Mouse (Mus musculus) stomach, embryonic 15.5 days (tissue): ENCODE data around the gene 6030408B16Rik. TPM values are rescaled to one million over a fixed set of nuclear protein-coding genes. Genes with fewer than 3 reads are reported as not detected.

Source experiments
- ATAC-seq: fragments of 200-750 bp; cut with Nextera tagmentation; 2 replicates; pipeline ENCODE4 v1.8.0; 2017; ENCODE audit warnings: low read depth, moderate number of reproducible peaks, moderate TSS enrichment; ENCODE audit not compliant: insufficient read depth, low FRiP score
- H3K27ac ChIP-seq: fragments of 300-500 bp; sonication (generic); 2 replicates; pipeline ENCODE4 v1.5.1; 2015; ENCODE audit warnings: mild to moderate bottlenecking, inconsistent platforms
- H3K27me3 ChIP-seq: fragments of 300-500 bp; sonication (generic); replicated peaks from 2 replicates; pipeline ENCODE4 v1.6.1; 2015; ENCODE audit warnings: inconsistent platforms
- H3K36me3 ChIP-seq: fragments of 300-500 bp; sonication (generic); 2 replicates; pipeline ENCODE4 v1.6.1; 2015; ENCODE audit warnings: inconsistent platforms
- H3K4me1 ChIP-seq: fragments of 300-500 bp; sonication (generic); 2 replicates; pipeline ENCODE4 v1.6.1; 2015; ENCODE audit warnings: inconsistent platforms
- H3K4me2 ChIP-seq: fragments of 300-500 bp; sonication (generic); 2 replicates; pipeline ENCODE4 v1.6.1; 2015; ENCODE audit warnings: mild to moderate bottlenecking, inconsistent platforms
- H3K4me3 ChIP-seq: fragments of 300-500 bp; sonication (generic); replicated peaks from 2 replicates; pipeline ENCODE4 v1.5.1; 2015; ENCODE audit warnings: inconsistent platforms
- H3K9ac ChIP-seq: fragments of 300-500 bp; sonication (generic); 2 replicates; pipeline ENCODE4 v1.6.1; 2015; ENCODE audit warnings: inconsistent platforms
- H3K9me3 ChIP-seq: fragments of 300-500 bp; sonication (generic); 2 replicates; pipeline ENCODE4 v1.6.1; 2016; ENCODE audit warnings: inconsistent platforms
- WGBS: fragments of 180-500 bp; shearing (Covaris S2); methylation state at CpG from one replicate; pipeline ENCODE4 v1.1.7; 2015; 5-methylcytosine and 5-hydroxymethylcytosine counted together
- polyA plus RNA-seq: library from polyadenylated mRNA; unstranded; fragments of >200 nt; fragmentation: Nextera tagmentation; extraction: Ambion mirVana; gene quantifications from 2 replicates; pipeline ENCODE4 v1.2.1, GENCODE M21; 2015

Gene 6030408B16Rik
- 9.5 and 11.6 TPM in 2 replicates for polyA plus RNA-seq

DNA sequence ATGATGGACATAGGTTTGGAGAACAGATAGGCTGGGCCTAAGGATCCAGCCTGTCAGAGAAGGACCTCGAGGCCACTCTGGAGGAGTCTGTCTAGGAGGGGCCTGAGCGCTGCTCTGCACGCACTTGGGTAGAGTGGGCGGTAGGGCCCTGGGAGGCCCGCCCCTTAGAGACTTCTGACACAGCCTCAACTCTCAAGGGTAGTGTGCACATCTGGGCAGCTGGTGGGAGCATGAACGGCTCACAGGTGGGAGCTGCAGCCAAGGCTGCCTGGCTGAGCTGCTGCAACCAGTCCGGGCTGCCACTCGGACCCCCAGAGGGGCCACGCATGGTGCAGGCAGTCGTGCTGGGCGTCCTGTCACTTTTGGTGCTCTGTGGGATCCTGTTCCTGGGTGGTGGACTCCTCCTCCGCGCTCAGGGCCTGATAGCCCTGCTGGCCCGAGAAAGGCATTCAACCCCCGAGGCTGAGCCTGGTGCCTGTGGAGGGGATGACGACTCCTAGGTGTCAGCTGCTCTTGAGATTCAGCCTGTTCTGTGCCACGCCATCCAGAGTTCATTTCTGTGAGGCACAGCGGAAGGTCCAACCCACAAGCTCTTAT, at the start of gene 6030408B16Rik:
Gene 6030408B16Rik (plus strand): TSS at position 188 of the 597 bp plus-strand sequence.
- Histone ChIP-seq H3K4me3 (peak within 1 kb of the TSS; percentile 29), H3K9ac (no peak within 1 kb of the TSS; the same call in 1 of the 2 replicates), H3K27ac (peak within 1 kb of the TSS; percentile 73), H3K36me3 (peaks cover 30% of the 10 kb centered on the region), H3K4me2 (peak within 1 kb of the TSS; percentile 38), H3K4me1 (peaks cover 25% of the 10 kb centered on the region), H3K9me3 (no peaks in the 10 kb centered on the region), H3K27me3 (no peaks in the 10 kb centered on the region)
- WGBS = 46% methylated on average over 18 of the region's 18 CpGs
- ATAC-seq = no peak

DNA sequence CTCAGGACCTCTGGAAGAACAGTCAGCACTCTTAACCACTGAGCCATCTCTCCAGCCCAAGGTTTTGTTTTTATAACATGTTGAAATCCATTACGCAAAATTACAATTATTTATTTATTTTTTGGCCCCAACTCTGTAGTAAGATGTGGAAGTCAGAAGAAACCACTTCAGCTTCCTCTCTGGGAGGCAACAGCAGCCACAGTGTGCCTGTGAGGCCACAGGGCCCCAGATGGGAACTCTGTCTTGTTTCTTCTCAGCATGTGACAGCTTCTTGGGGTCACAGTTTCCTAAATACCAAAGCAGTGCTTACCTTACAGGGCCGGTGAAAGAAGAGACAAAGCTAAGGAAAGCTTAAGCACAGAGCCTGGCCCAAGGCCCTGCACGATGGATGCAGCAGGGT, 49.0 kb upstream of the 6030408B16Rik start:
- H3K36me3 ChIP-seq = no peaks in the 10 kb centered on the region
- no peaks in the 10 kb centered on the region for H3K9me3 ChIP-seq
- no peak for ATAC-seq
- no peak overlapping the region for H3K9ac ChIP-seq
- WGBS = 54% methylated on average over 3 of the region's 3 CpGs
- no peak overlapping the region for H3K27ac ChIP-seq
- H3K27me3 ChIP-seq = no peaks in the 10 kb centered on the region
- no peak overlapping the region for H3K4me2 ChIP-seq
- H3K4me1 ChIP-seq = peaks cover 35% of the 10 kb centered on the region
- no peak overlapping the region for H3K4me3 ChIP-seq

DNA sequence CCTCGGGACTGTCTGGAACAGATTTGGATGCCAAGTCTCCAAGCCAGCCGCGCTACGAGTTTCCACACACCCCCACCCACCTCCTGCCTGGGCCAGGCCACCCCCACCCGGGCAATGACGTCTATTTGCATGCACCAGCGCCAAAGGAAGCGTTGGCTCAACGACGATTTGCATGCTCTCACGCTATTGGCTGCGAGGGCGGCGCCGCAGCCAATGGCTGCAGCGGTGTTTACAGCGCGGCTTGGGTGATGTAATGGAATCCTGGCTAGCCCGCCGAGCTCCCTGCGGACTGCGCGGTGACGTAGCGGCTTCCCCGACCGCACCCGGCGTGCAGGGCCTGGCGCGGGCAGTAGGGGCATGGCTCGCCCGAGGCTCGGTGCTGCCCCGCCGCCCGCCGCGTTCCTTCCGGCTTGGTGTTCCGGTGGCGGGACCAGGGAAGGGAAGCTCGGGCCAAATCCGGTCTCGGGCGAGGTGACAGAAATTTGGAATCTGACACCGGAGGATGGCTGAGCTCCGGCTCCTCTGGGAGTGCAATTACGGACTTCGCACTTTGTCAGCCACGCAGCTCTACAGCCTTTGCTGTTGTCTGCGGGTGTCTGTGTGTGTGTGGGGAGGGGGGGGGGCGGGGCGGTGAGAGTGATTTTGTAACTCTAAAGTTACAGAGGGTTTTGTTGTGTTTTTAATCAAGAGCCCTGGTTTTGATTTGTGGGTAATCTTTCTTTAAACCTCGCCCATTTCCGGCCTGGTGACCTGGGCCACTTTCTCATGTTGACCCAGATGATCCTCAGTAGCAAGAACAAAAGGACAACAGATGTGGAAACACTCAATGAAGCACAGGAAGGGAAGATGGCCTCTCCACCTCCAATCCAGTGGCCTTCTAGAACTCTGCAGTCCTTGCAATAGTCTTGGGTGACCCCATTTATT, 46.5 kb upstream of the 6030408B16Rik start:
- 2% methylated on average over 50 of the region's 56 CpGs for WGBS
- peak; percentile 96 for ATAC-seq
- Histone ChIP-seq H3K4me3 (peak overlapping the region; percentile 47), H3K27ac (peak overlapping the region; percentile 92), H3K4me2 (peak overlapping the region; percentile 76), H3K9me3 (no peaks in the 10 kb centered on the region), H3K27me3 (no peaks in the 10 kb centered on the region), H3K9ac (peak overlapping the region; percentile 29; the same call in 1 of the 2 replicates), H3K36me3 (no peaks in the 10 kb centered on the region), H3K4me1 (peaks cover 21% of the 10 kb centered on the region)

DNA sequence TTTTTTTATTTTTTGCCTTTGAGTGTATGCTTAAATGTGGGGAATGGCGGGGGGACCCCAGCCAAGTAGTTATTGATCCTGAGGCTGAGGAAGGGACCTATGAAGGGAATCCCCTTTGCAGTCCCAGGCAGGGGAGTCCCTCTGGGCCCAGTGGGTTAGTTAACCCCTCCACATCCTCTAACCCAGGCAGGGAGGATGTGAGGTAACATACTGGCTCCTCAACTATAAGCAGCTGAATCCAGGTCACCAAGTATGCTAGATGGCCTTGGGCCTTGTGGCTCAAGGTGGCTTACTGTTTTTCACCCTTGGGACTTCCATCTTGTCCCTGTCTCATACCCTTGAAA, 45.9 kb upstream of the 6030408B16Rik start:
- H3K4me3 ChIP-seq = peak overlapping the region; percentile 47; the same call in 1 of the 2 replicates
- no peaks in the 10 kb centered on the region for H3K27me3 ChIP-seq
- ATAC-seq = no peak
- H3K4me1 ChIP-seq = peaks cover 17% of the 10 kb centered on the region
- no peaks in the 10 kb centered on the region for H3K9me3 ChIP-seq
- no peak overlapping the region for H3K9ac ChIP-seq
- H3K4me2 ChIP-seq = peak overlapping the region; percentile 76
- H3K27ac ChIP-seq = peak overlapping the region; percentile 92; the same call in 1 of the 2 replicates
- H3K36me3 ChIP-seq = no peaks in the 10 kb centered on the region
- WGBS = 82% methylated on average over 1 of the region's 1 CpGs

DNA sequence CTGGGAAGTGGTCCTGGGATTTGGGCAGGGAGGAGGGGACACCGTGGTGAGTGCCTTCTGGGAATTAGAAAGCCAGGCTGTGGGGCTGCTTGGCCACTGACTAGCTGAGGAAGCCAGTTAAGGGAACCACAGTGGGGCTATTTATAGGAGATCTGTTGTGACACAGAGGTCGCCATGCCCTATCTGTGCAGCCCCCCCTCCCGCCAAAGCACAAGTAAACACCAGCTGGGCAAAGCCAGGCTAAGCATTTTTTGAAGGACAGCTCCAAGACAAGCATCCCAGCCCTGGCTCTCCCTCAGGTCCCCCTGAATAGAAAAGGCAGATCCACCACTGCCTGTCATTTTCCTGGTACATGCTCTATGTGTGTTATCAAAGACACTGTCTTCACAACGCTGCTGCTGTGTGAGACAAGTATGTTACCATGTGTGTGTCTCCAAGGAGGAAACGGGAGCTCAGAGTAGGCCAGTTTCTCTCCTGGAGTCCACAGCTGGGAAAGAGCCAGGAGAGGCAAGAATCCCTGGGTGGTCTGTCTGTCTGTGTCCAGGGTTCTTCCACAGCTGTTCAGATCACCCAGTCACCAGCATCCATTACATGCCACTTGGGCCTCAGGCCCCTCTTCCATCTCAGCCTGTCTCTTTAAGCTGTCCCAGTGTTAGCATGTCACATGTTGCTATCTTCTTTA, 44.8 kb upstream of the 6030408B16Rik start:
- Histone ChIP-seq H3K4me3 (no peak overlapping the region), H3K4me1 (peaks cover 13% of the 10 kb centered on the region; the same call in 1 of the 2 replicates), H3K9me3 (no peaks in the 10 kb centered on the region), H3K27me3 (no peaks in the 10 kb centered on the region), H3K9ac (no peak overlapping the region), H3K4me2 (no peak overlapping the region), H3K27ac (peak overlapping the region; percentile 69), H3K36me3 (no peaks in the 10 kb centered on the region)
- no peak for ATAC-seq
- 29% methylated on average over 5 of the region's 5 CpGs for WGBS

DNA sequence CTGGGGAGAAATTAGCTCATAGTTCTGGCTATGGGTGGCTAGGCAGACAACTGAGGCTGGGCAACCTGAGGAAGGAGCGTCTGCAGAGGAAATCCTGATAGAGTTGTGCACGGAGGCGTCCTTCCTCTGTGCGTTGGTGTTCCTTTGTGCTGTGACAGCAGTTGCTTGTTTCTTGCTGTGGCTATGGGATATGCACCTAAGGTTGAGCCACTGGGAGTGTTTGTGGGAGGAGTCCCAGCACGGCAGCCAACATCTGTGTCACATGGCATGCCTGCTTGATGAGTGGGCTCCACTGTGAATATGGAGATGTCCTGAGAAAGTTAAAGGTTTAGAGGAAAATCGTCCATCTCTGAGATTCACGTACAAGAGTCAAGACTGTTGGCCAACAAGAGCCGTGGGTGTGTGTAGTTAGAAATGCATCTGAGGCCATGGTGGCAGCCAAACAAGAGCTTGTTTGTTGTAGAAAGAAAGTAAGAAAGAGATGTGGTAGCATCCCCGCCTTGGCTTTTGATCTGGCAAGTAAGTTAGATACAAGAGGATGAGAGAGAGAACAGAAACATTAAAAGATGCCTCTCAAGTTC, 42.7 kb upstream of the 6030408B16Rik start:
- ATAC-seq = no peak
- H3K9ac ChIP-seq = no peak overlapping the region
- H3K9me3 ChIP-seq = no peaks in the 10 kb centered on the region
- 72% methylated on average over 9 of the region's 9 CpGs for WGBS
- no peak overlapping the region for H3K4me3 ChIP-seq
- H3K36me3 ChIP-seq = no peaks in the 10 kb centered on the region
- no peak overlapping the region for H3K27ac ChIP-seq
- peaks cover 15% of the 10 kb centered on the region; the same call in 1 of the 2 replicates for H3K4me1 ChIP-seq
- no peaks in the 10 kb centered on the region for H3K27me3 ChIP-seq
- no peak overlapping the region for H3K4me2 ChIP-seq

DNA sequence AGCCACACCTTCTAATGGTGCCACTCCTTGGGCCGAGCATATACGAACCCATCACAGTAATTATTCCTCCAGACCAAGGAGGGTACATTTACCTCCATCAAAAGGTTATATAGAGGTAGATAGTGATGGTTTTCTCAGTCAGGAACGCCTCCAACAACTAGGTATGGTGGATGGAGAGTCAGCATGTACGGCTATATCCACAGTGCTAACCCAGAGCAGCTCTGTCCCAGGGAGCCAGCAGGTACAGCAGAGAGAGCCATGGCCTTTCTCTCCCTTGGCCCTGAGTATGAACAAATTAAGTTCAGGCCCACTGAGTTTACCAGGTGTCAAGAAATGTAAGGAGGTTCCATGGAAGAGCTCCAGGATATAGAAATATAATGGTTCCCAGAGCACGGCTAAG, 41.1 kb upstream of the 6030408B16Rik start:
- no peak overlapping the region for H3K4me2 ChIP-seq
- H3K4me1 ChIP-seq = peaks cover 14% of the 10 kb centered on the region; the same call in 1 of the 2 replicates
- no peaks in the 10 kb centered on the region for H3K9me3 ChIP-seq
- no peaks in the 10 kb centered on the region for H3K27me3 ChIP-seq
- no peak overlapping the region for H3K9ac ChIP-seq
- 91% methylated on average over 5 of the region's 5 CpGs for WGBS
- no peak overlapping the region for H3K27ac ChIP-seq
- H3K4me3 ChIP-seq = no peak overlapping the region
- no peaks in the 10 kb centered on the region for H3K36me3 ChIP-seq
- no peak for ATAC-seq

DNA sequence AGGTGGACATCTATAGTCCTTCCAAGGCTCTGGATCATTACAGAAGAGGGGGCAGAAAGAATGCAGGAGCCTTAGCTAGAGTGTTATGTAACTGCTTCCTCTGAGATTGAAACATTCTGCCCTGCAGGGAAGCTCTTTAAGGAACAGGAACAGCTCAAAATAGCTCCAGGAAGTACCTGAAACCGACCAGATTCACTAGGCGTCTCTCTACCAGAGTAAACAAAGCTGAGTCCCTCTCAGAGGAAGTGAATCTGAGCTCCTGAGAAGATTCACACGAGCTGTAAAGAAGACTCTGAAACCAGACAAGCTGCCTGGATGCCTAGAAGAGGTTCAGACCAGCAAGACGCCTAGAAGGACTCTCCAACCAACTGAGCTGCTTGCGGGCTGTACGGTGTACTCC, 40.4 kb upstream of the 6030408B16Rik start:
- ATAC-seq = no peak
- no peak overlapping the region for H3K9ac ChIP-seq
- H3K4me2 ChIP-seq = no peak overlapping the region
- H3K27ac ChIP-seq = no peak overlapping the region
- 79% methylated on average over 6 of the region's 6 CpGs for WGBS
- no peaks in the 10 kb centered on the region for H3K36me3 ChIP-seq
- peaks cover 11% of the 10 kb centered on the region; the same call in 1 of the 2 replicates for H3K4me1 ChIP-seq
- no peaks in the 10 kb centered on the region for H3K9me3 ChIP-seq
- H3K4me3 ChIP-seq = no peak overlapping the region
- H3K27me3 ChIP-seq = no peaks in the 10 kb centered on the region

DNA sequence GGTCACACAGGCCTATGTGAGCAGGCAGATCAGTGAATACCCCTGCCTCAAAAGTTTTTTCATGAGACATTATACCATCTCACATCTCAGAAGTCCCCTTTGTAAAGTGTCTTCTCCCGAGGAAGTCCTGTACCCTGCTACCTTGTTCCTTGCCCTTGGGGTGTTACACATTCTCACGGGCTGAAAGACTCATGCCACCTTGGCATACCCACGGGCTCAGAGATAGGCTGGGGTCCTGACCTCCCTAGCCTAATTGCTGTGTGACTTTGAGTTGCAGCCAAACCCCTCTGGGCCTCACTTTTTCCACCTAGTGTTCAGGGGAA, 39.5 kb upstream of the 6030408B16Rik start:
- no peak for ATAC-seq
- WGBS = 26% methylated on average over 3 of the region's 3 CpGs
- H3K9me3 ChIP-seq = no peaks in the 10 kb centered on the region
- H3K9ac ChIP-seq = 0 out of 2 replicates have a peak overlapping the region, but pooled peaks have one; percentile 56
- peak overlapping the region; percentile 70 for H3K4me2 ChIP-seq
- no peak overlapping the region for H3K27ac ChIP-seq
- H3K36me3 ChIP-seq = no peaks in the 10 kb centered on the region
- H3K4me3 ChIP-seq = peak overlapping the region; percentile 47
- 0 out of 2 replicates have a peak, but pooled peaks cover 3% of the 10 kb centered on the region for H3K4me1 ChIP-seq
- no peaks in the 10 kb centered on the region for H3K27me3 ChIP-seq

DNA sequence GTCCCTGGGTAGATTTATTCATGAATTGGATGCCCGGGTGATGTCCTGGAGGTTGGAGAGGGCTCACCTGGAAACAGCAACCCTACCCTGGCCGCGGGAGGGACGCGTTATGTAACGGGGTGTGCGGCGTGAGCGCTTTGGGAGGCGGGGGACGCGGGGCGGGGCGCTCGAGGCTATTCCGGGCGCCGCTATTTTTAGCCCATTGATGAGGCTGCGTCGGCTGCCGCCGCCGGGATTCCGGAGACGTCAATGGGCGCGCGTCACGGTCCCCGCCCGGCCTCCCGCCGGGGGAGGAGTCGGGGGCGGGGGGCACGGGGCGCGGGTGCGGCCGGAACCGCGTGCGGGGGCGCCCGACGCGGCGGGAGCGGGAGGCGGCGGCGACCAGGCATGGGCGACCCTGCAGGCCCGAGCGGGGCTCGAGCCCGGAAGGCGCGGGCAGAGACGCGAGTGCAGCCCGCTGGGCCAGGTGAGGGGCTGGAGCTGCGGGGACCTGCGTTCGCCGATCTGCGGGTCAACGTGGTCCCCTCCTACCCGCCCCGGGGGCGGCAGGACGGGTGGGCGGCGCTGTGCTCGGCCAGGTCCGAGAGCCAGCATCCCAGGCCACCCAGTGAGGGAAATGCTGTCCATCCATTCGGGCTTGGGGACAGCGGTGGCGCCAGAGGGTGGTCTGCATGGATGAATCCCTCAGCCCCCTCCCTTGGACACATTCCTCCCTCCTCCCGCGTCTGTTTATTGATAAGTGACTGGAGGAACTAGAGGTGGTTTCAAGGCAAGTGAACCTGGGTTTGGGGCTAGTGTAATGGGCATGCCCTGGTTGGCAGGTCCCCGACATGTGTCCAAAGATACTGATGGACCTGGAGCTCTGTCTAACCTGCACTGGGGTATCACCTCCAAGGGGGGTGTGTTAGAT, 38.9 kb upstream of the 6030408B16Rik start, which contains the start of gene Nr4a1:
Gene Nr4a1 (plus strand): TSS at position 384 of the 910 bp plus-strand sequence.
- 0 out of 2 replicates have a peak, but pooled peaks cover 3% of the 10 kb centered on the region for H3K4me1 ChIP-seq
- no peaks in the 10 kb centered on the region for H3K36me3 ChIP-seq
- peak within 1 kb of the TSS; percentile 47 for H3K4me3 ChIP-seq
- WGBS = 1% methylated on average over 77 of the region's 82 CpGs
- H3K4me2 ChIP-seq = peak within 1 kb of the TSS; percentile 70
- H3K27ac ChIP-seq = no peak within 1 kb of the TSS
- peak; percentile 44 for ATAC-seq
- no peaks in the 10 kb centered on the region for H3K27me3 ChIP-seq
- peak within 1 kb of the TSS; percentile 56 for H3K9ac ChIP-seq
- H3K9me3 ChIP-seq = no peaks in the 10 kb centered on the region
